Mouse (Mus musculus): ENCODE data around the gene Thrap3. TPM values are rescaled to one million over a fixed set of nuclear protein-coding genes. Genes with fewer than 3 reads are reported as not detected.
"Not testable (repeated sequence)": the region's sequence is repeated elsewhere in the genome, so short reads cannot be mapped to it uniquely, and the experiment has no call there.

Thrap3 gene
- polyA plus RNA-seq, 1 experiment from 2014 or later, result 194 TPM

DNA sequence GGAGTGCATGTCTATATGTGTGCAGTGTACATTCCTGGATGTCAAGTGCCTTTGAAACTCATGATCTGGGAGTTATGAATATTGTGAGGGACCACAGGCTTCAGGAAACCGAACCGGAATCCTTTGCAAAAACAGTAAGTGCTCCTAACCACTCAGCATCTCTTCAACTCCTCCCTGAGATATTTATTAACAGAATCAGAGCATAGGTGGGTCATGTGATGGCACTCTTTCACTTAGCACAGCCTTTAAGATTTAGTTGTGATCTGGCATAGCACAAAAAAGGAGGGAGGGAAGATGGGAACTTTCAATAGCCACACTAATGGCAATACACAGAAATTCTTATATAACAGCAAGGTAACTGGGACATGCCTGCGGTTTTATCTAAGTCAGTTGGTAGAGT, 15.5 kb downstream of the Thrap3 start:
- Histone ChIP-seq H3K4me3 (no peak overlapping the region), H3K27ac (no peak overlapping the region), H3K36me3 (ENCODE audit: poor library complexity, severe bottlenecking) (peaks cover 41% of the 10 kb centered on the region), H3K4me2 (no peak overlapping the region), H3K27me3 (no peaks in the 10 kb centered on the region), H3K9me3 (replicated peaks) (no peaks in the 10 kb centered on the region), H3K4me1 (no peaks in the 10 kb centered on the region), H3K9ac (no peak overlapping the region)
- 95% methylated on average over 3 of the region's 3 CpGs for WGBS
- no peak for ATAC-seq

DNA sequence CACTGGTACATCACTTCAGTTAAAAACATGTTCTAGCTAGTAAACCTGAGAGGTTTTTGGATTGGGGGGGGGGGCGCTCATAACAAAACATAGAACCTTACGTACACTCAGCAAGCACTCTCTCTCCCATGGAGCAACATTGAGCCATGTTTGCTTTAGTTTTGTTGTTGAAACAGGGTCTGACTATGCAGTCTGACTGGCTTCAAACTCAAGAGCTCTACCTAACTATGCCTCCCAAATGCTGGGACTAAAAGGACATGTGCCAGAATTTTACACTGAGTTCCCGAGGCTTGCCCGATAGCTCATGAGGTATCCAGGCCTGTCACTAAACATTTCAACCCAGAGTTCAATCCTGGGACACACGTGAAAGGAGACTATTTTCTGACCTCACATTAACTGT, 19.5 kb downstream of the Thrap3 start:
- H3K4me2 ChIP-seq, result no peak overlapping the region
- no peaks in the 10 kb centered on the region for H3K27me3 ChIP-seq
- H3K9ac ChIP-seq, result no peak overlapping the region
- H3K4me1 ChIP-seq, result no peaks in the 10 kb centered on the region
- no peaks in the 10 kb centered on the region for H3K9me3 ChIP-seq (replicated peaks)
- 91% methylated on average over 5 of the region's 5 CpGs for WGBS
- H3K36me3 ChIP-seq (ENCODE audit: poor library complexity, severe bottlenecking), result peaks cover 51% of the 10 kb centered on the region
- H3K4me3 ChIP-seq, result no peak overlapping the region
- no peak for ATAC-seq
- no peak overlapping the region for H3K27ac ChIP-seq

DNA sequence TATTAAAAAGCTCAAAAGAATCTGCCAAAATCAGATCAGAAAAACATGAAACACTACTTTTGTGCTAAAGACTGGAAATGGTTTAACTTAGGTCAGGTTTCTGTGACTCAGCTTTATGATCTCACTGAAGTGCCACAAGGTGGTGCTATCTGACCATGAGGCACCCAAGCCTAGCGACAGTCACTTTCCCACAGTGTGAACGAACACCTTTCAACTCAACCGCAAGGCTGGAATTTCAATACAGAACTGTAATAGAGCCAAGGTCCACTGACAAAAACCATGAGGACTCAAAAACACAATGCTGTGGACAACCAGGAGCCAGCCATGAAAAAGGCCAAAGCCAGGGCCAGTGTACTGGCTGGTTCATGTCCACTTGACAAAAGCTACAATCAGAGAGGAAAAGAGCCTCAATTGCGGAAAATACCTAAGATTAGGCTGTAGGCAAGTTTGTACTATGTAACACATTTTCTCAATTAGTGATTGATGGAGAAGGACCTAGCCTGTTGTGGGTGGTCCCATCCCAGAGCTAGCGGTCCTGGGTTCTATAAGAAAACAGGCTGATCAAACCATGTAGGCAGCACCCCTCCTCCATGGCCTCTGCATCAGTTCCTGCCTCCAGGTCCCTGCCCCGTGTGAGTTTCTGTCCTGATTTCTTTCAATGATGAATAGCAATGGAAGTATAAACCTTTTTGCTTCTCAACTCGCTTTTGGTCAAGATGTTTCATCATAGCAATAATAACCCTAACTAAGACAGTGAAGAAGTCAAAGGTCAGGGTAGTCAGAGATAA, 21.2 kb downstream of the Thrap3 start:
- H3K27ac ChIP-seq, result no peak overlapping the region
- H3K27me3 ChIP-seq, result no peaks in the 10 kb centered on the region
- no peak overlapping the region for H3K4me3 ChIP-seq
- H3K4me2 ChIP-seq, result no peak overlapping the region
- H3K9ac ChIP-seq, result no peak overlapping the region
- peaks cover 65% of the 10 kb centered on the region for H3K36me3 ChIP-seq (ENCODE audit: poor library complexity, severe bottlenecking)
- H3K9me3 ChIP-seq (replicated peaks), result no peaks in the 10 kb centered on the region
- WGBS, result 66% methylated on average over 7 of the region's 7 CpGs
- ATAC-seq, result no peak
- H3K4me1 ChIP-seq, result no peaks in the 10 kb centered on the region

DNA sequence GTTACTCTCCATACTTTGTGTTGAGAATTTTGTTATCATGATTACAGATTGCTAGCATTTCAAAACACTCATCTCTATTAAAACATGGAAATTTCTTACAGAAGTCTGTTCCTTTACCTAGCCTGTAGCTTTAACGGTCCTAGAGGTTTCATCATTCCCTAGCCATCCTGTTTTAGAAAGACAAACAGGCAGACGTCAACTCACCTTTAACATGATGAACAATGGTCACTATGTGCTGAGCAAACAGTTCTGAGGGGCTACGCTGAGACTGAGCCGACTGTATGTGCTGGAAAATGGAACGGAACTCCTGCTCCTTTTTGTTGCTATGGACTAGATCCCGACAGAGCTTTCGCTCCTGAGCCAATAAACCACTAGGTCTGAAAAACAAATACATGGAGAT, 26.6 kb downstream of the Thrap3 start:
- not testable (repeated sequence) for H3K4me2 ChIP-seq; ATAC-seq; H3K27ac ChIP-seq; H3K27me3 ChIP-seq; H3K4me3 ChIP-seq; H3K9me3 ChIP-seq (replicated peaks); H3K9ac ChIP-seq; H3K4me1 ChIP-seq
- WGBS, result 96% methylated on average over 7 of the region's 7 CpGs
- peaks cover 87% of the 10 kb centered on the region for H3K36me3 ChIP-seq (ENCODE audit: poor library complexity, severe bottlenecking)

GRCm38 (mm10) chr4:126173800-126174199, 28.8 kb downstream of the Thrap3 start:
- Histone ChIP-seq H3K4me2 (no peak overlapping the region), H3K36me3 (ENCODE audit: poor library complexity, severe bottlenecking) (peaks cover 90% of the 10 kb centered on the region), H3K4me1 (no peaks in the 10 kb centered on the region), H3K27ac (no peak overlapping the region), H3K9ac (no peak overlapping the region), H3K27me3 (no peaks in the 10 kb centered on the region), H3K4me3 (no peak overlapping the region), H3K9me3 (replicated peaks) (no peaks in the 10 kb centered on the region)
- 95% methylated on average over 5 of the region's 5 CpGs for WGBS
- no peak for ATAC-seq

DNA sequence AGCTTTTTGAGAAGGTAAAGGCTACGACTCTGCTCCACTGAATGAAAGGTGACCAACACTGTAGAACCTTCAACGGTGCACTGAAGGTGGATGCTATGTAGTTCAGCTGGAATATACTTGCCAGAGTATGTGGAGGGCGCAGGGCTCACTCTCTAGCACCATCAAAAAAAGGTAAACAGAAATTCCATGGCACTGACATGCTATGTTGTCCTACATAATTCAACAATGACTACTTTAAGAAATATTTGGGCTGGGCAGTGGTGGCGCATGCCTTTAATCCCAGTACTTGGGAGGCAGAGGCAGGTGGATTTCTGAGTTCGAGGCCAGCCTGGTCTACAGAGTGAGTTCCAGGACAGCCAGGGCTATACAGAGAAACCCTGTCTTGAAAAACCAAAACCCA, 31.8 kb downstream of the Thrap3 start:
- H3K27me3 ChIP-seq; H3K27ac ChIP-seq; ATAC-seq; H3K4me1 ChIP-seq; H3K4me3 ChIP-seq; H3K9ac ChIP-seq; H3K9me3 ChIP-seq (replicated peaks); H3K4me2 ChIP-seq: not testable (repeated sequence)
- WGBS, result 96% methylated on average over 5 of the region's 5 CpGs
- H3K36me3 ChIP-seq (ENCODE audit: poor library complexity, severe bottlenecking), result peaks cover 96% of the 10 kb centered on the region

- Histone ChIP-seq H3K27ac (no peak overlapping the region), H3K4me3 (no peak overlapping the region), H3K9ac (no peak overlapping the region), H3K4me2 (no peak overlapping the region), H3K36me3 (ENCODE audit: poor library complexity, severe bottlenecking) (peaks cover 85% of the 10 kb centered on the region), H3K9me3 (replicated peaks) (no peaks in the 10 kb centered on the region), H3K4me1 (no peaks in the 10 kb centered on the region), H3K27me3 (no peaks in the 10 kb centered on the region)
- WGBS, result 92% methylated on average over 6 of the region's 6 CpGs
- ATAC-seq, result no peak
These were observed 33.7 kb downstream of the Thrap3 start for GRCm38 (mm10) chr4:126168851-126169250.

- H3K27ac ChIP-seq, result no peak overlapping the region
- peaks cover 16% of the 10 kb centered on the region for H3K4me1 ChIP-seq
- H3K4me3 ChIP-seq, result no peak overlapping the region
- no peak for ATAC-seq
- H3K36me3 ChIP-seq (ENCODE audit: poor library complexity, severe bottlenecking), result peaks cover 60% of the 10 kb centered on the region
- no peak overlapping the region for H3K9ac ChIP-seq
- no peaks in the 10 kb centered on the region for H3K9me3 ChIP-seq (replicated peaks)
- H3K4me2 ChIP-seq, result no peak overlapping the region
- WGBS, result 78% methylated on average over 3 of the region's 3 CpGs
- H3K27me3 ChIP-seq, result no peaks in the 10 kb centered on the region
These were observed 36.5 kb downstream of the Thrap3 start for GRCm38 (mm10) chr4:126166084-126166483.

- H3K4me2 ChIP-seq; H3K4me3 ChIP-seq; H3K27me3 ChIP-seq; H3K27ac ChIP-seq; ATAC-seq; H3K9ac ChIP-seq; H3K9me3 ChIP-seq (replicated peaks): not testable (repeated sequence)
- H3K4me1 ChIP-seq, result peaks cover 16% of the 10 kb centered on the region
- peaks cover 52% of the 10 kb centered on the region for H3K36me3 ChIP-seq (ENCODE audit: poor library complexity, severe bottlenecking)
- 72% methylated on average over 10 of the region's 10 CpGs for WGBS
These were observed 37.5 kb downstream of the Thrap3 start for GRCm38 (mm10) chr4:126165092-126165491.

DNA sequence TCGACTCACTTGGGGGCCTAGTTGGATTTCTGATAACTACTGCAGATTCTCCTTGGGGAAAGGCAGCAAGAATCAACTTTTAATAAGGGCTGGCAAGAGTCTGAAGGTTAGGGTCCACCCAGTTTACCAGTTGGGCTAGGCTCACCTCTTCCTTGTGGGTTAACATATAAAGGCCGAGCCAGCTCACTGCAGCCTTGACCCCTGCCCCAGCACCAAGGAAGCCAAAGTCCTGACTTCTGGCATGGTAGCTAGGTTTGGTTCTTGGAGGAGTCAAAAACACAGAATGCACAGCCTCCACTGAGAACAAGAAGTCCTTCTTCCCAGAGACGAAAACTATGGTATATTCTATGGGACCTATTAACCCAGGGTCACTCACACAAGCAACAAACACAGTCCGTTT, 38.9 kb downstream of the Thrap3 start:
- Histone ChIP-seq H3K4me3 (no peak overlapping the region), H3K4me2 (peak overlapping the region; percentile 99; the same call in 1 of the 2 replicates), H3K27ac (no peak overlapping the region), H3K27me3 (no peaks in the 10 kb centered on the region), H3K9me3 (replicated peaks) (no peaks in the 10 kb centered on the region), H3K36me3 (ENCODE audit: poor library complexity, severe bottlenecking) (peaks cover 38% of the 10 kb centered on the region), H3K9ac (no peak overlapping the region), H3K4me1 (peaks cover 16% of the 10 kb centered on the region)
- no peak for ATAC-seq
- 65% methylated on average over 4 of the region's 4 CpGs for WGBS

DNA sequence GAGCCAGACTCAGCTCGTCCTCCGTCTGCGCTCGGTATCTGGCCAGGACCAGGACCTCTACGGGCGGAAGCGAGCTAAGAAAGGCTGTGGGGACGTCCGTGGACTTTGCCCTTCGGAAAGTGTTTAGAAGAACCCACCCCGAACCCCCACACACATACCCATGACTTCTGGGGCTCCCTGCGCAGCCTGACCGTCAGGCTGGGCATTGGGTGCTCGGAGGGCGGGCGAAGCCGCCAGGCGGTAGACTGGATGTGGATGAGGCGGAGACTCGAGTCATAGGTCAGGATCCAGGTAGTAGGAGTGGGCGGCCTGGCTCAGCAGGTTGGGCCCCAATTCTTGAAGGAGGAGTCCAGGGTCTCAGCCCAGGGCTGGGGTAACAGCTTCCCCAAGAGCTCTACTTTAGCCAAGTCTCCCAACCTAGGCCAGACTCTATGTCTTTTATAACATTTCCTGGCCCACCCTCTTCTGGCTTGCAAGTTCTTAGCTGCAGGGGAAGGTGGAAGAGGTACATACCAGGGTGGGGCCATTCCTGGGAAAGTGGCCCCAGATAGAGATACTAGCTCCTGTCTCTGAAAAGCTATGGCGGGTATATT, 39.4 kb downstream of the Thrap3 start, which contains the start of gene Sh3d21:
Gene Sh3d21, minus strand, starts transcription at position 425 of the 593 bp plus-strand sequence.
- Histone ChIP-seq H3K4me3 (peak within 1 kb of the TSS; percentile 57), H3K4me2 (peak within 1 kb of the TSS; percentile 99), H3K4me1 (peaks cover 16% of the 10 kb centered on the region), H3K27ac (no peak within 1 kb of the TSS), H3K9me3 (replicated peaks) (no peaks in the 10 kb centered on the region), H3K27me3 (no peaks in the 10 kb centered on the region), H3K36me3 (ENCODE audit: poor library complexity, severe bottlenecking) (peaks cover 32% of the 10 kb centered on the region), H3K9ac (peak within 1 kb of the TSS; percentile 85)
- ATAC-seq, result 0 out of 2 replicates have a peak, but pooled peaks have one; percentile 36
- 7% methylated on average over 22 of the region's 22 CpGs for WGBS

DNA sequence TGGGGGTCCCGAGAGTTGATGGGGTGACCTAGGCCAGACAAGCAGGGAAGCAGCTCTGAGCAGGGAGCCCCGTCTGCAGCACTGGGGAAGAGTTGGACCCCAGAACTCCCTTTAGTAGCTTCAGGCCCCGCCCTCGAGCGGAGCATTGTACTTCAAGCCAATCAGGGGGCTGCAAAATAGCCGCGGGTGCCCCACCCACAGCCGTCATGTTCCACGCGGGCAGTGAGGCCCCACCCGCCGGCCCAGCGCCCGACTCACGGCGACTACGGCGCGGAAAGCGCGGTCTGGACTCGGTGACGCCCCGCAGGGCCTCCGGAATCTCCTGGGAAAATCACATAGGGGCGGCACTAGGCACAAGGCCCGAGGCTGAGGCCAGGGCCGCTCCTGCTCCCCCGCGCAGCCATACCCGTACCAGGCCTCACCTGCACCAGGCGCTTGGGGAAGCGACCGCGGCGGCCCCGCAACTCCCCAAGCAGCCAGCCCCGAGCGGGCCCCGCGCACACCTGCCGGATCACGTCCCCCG, 40.0 kb downstream of the Thrap3 start:
- H3K27ac ChIP-seq, result no peak overlapping the region
- H3K36me3 ChIP-seq (ENCODE audit: poor library complexity, severe bottlenecking), result peaks cover 27% of the 10 kb centered on the region
- peak overlapping the region; percentile 85 for H3K9ac ChIP-seq
- no peaks in the 10 kb centered on the region for H3K9me3 ChIP-seq (replicated peaks)
- no peaks in the 10 kb centered on the region for H3K27me3 ChIP-seq
- under 1% methylated on average over 44 of the region's 44 CpGs for WGBS
- H3K4me1 ChIP-seq, result peaks cover 16% of the 10 kb centered on the region
- peak overlapping the region; percentile 99 for H3K4me2 ChIP-seq
- H3K4me3 ChIP-seq, result peak overlapping the region; percentile 57
- peak; percentile 93 for ATAC-seq
